Mouse (Mus musculus) embryonic facial prominence, embryonic 10.5 days (tissue): Measurements from ENCODE around the gene Samd8. TPM values are rescaled to one million over a fixed set of nuclear protein-coding genes. Genes with fewer than 3 reads are reported as not detected.

ENCODE experiments used
- DNase-seq: peaks from one replicate; pipeline ENCODE4 v3.0.0-alpha.2; 2017; ENCODE audit warnings: low spot score
- H3K27ac ChIP-seq: fragments of 300-500 bp; sonication (generic); replicated peaks from 2 replicates; pipeline ENCODE4 v1.5.1; 2016; ENCODE audit warnings: mild to moderate bottlenecking
- H3K27me3 ChIP-seq: fragments of 300-500 bp; sonication (generic); replicated peaks from 2 replicates; pipeline ENCODE4 v1.6.1; 2016; ENCODE audit warnings: low read depth, mild to moderate bottlenecking; ENCODE audit not compliant: poor library complexity, severe bottlenecking
- H3K36me3 ChIP-seq: fragments of 300-500 bp; sonication (generic); replicated peaks from 2 replicates; pipeline ENCODE4 v1.6.1; 2016; ENCODE audit warnings: mild to moderate bottlenecking, moderate library complexity
- H3K4me1 ChIP-seq: fragments of 300-500 bp; sonication (generic); 2 replicates; pipeline ENCODE4 v1.6.1; 2016
- H3K4me3 ChIP-seq: fragments of 300-500 bp; sonication (generic); 2 replicates; pipeline ENCODE4 v1.5.1; 2016; ENCODE audit warnings: mild to moderate bottlenecking, moderate library complexity
- H3K9me3 ChIP-seq: fragments of 300-500 bp; sonication (generic); 2 replicates; pipeline ENCODE4 v1.6.1; 2016; ENCODE audit warnings: mild to moderate bottlenecking
- WGBS: fragments of 180-500 bp; shearing (Covaris S2); methylation state at CpG from one replicate; pipeline ENCODE4 v1.1.7; 2016; 5-methylcytosine and 5-hydroxymethylcytosine counted together
- polyA plus RNA-seq: library from polyadenylated mRNA; unstranded; fragments of >200 nt; fragmentation: Nextera tagmentation; extraction: Ambion mirVana; gene quantifications from 2 replicates; pipeline ENCODE4 v1.2.1, GENCODE M21; 2016

Samd8 gene
- polyA plus RNA-seq, 1 experiment from 2014 or later: 10.4 TPM

DNA sequence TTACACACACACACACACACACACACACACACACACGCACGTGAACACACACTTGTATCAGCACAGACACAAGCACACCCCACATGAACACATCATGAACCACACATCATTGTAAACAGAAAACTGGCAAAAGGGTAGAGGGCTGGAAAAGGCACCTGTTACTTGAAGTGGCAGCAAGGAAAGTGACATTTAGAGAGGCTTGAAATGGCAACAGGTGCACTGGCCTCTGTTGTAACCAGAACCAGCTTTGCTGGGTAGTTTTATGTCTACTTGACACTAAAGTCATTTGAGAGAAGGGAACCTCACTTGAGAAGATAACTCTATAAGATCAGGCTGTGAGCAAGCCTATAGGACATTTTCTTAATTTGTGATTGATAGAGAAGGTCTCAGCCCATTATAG is 59.1 kb downstream of the Samd8 start:
- H3K36me3 ChIP-seq: no peaks in the 10 kb centered on the region
- no peaks in the 10 kb centered on the region for H3K9me3 ChIP-seq
- no peak overlapping the region for H3K27ac ChIP-seq
- no peak overlapping the region for H3K4me3 ChIP-seq
- H3K27me3 ChIP-seq: no peaks in the 10 kb centered on the region
- peaks cover 4% of the 10 kb centered on the region; the same call in 1 of the 2 replicates for H3K4me1 ChIP-seq
- WGBS: 93% methylated on average over 2 of the region's 2 CpGs
- no peak for DNase-seq

- H3K9me3 ChIP-seq: no peaks in the 10 kb centered on the region
- H3K4me3 ChIP-seq: no peak overlapping the region
- H3K4me1 ChIP-seq: peaks cover 5% of the 10 kb centered on the region; the same call in 1 of the 2 replicates
- 89% methylated on average over 4 of the region's 4 CpGs for WGBS
- no peak overlapping the region for H3K27ac ChIP-seq
- no peaks in the 10 kb centered on the region for H3K27me3 ChIP-seq
- DNase-seq: no peak
- no peaks in the 10 kb centered on the region for H3K36me3 ChIP-seq
These were observed 61.0 kb downstream of the Samd8 start for GRCm38 (mm10) chr14:21811301-21811700.

GRCm38 (mm10) chr14:21811744-21812393 is 61.5 kb downstream of the Samd8 start:
- no peaks in the 10 kb centered on the region for H3K9me3 ChIP-seq
- no peak for DNase-seq
- no peaks in the 10 kb centered on the region for H3K27me3 ChIP-seq
- peaks cover 7% of the 10 kb centered on the region; the same call in 1 of the 2 replicates for H3K4me1 ChIP-seq
- no peak overlapping the region for H3K4me3 ChIP-seq
- 86% methylated on average over 10 of the region's 10 CpGs for WGBS
- H3K36me3 ChIP-seq: no peaks in the 10 kb centered on the region
- no peak overlapping the region for H3K27ac ChIP-seq

- Histone ChIP-seq H3K9me3 (no peaks in the 10 kb centered on the region), H3K27me3 (no peaks in the 10 kb centered on the region), H3K4me3 (no peak overlapping the region), H3K27ac (no peak overlapping the region), H3K36me3 (no peaks in the 10 kb centered on the region), H3K4me1 (peaks cover 7% of the 10 kb centered on the region; the same call in 1 of the 2 replicates)
- peak; percentile 73 for DNase-seq
- WGBS: 24% methylated on average over 14 of the region's 14 CpGs
These were observed 62.3 kb downstream of the Samd8 start for GRCm38 (mm10) chr14:21812590-21813162.

DNA sequence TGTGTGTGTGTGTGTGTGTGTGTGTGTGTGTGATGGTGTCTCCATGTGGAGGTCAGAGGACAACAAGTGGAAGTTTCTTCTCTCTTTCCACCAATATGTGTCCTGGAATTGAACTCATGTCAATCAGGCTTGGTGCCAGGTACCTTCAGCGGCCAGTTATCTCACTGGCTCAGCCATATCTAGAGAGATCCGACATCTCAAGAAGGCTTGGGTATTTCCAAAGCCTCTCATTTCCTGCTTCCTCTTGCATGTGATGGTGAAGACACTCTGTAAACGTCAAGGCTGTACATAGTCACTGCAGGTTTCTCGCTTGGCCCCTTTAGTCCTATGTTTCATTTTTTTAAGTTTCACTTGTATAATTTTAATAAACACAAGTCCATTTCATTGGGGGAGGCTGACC is 62.9 kb downstream of the Samd8 start:
- no peak for DNase-seq
- H3K9me3 ChIP-seq: no peaks in the 10 kb centered on the region
- H3K36me3 ChIP-seq: no peaks in the 10 kb centered on the region
- no peaks in the 10 kb centered on the region for H3K27me3 ChIP-seq
- no peak overlapping the region for H3K27ac ChIP-seq
- peaks cover 7% of the 10 kb centered on the region; the same call in 1 of the 2 replicates for H3K4me1 ChIP-seq
- H3K4me3 ChIP-seq: no peak overlapping the region
- WGBS: 82% methylated on average over 4 of the region's 4 CpGs

DNA sequence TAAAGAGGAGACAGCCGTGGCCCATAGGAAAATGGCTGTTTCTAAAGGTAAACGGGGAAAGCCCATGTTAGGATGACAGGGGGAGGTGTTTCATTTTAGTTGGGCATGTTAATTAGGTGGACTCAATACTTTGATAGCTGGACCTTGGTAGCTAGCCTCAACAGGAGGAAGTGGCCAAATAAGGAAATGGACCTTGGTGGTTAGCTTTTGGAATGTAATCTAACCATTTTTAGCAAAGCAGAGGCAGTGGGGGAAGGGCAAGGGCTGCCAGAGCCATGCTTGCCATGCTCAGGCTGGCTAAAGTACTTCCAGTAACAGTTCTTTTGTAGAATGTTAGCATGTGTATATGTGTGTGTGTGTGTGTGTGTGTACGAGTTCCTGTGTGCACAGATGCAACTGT is 63.5 kb downstream of the Samd8 start:
- no peak for DNase-seq
- Histone ChIP-seq H3K36me3 (no peaks in the 10 kb centered on the region), H3K4me3 (no peak overlapping the region), H3K27me3 (no peaks in the 10 kb centered on the region), H3K9me3 (no peaks in the 10 kb centered on the region), H3K4me1 (peaks cover 7% of the 10 kb centered on the region; the same call in 1 of the 2 replicates), H3K27ac (no peak overlapping the region)
- 88% methylated on average over 3 of the region's 3 CpGs for WGBS

DNA sequence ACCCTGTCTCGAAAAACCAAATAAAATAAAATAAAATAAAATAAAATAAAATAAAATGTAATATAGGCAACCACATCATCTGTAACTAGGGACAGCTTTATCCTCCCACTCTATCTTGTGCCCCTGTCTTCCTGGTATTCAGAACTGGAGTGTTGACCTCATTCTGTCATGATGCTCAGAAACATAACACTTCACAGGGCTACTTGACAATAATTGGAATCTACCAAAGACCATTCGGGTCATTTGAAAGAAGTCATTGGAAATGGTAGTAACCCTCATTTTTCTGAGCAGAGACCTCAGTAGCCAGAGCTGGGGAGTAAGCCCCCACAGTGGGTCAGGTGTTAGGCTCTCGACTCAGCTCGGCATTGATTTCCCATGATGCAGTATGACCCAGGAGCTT is 64.3 kb downstream of the Samd8 start:
- no peaks in the 10 kb centered on the region for H3K27me3 ChIP-seq
- H3K27ac ChIP-seq: no peak overlapping the region
- no peaks in the 10 kb centered on the region for H3K9me3 ChIP-seq
- no peaks in the 10 kb centered on the region for H3K36me3 ChIP-seq
- peaks cover 7% of the 10 kb centered on the region; the same call in 1 of the 2 replicates for H3K4me1 ChIP-seq
- DNase-seq: no peak
- H3K4me3 ChIP-seq: no peak overlapping the region
- WGBS: 95% methylated on average over 4 of the region's 4 CpGs

- Histone ChIP-seq H3K9me3 (no peaks in the 10 kb centered on the region), H3K4me3 (no peak overlapping the region), H3K27ac (no peak overlapping the region), H3K4me1 (peaks cover 7% of the 10 kb centered on the region; the same call in 1 of the 2 replicates), H3K36me3 (no peaks in the 10 kb centered on the region), H3K27me3 (no peaks in the 10 kb centered on the region)
- DNase-seq: no peak
- 66% methylated on average over 3 of the region's 3 CpGs for WGBS
These were observed 65.9 kb downstream of the Samd8 start for GRCm38 (mm10) chr14:21816255-21816654.

GRCm38 (mm10) chr14:21817453-21817852 is 67.1 kb downstream of the Samd8 start:
- Histone ChIP-seq H3K9me3 (no peaks in the 10 kb centered on the region), H3K27ac (no peak overlapping the region), H3K27me3 (no peaks in the 10 kb centered on the region), H3K4me1 (peaks cover 7% of the 10 kb centered on the region; the same call in 1 of the 2 replicates), H3K4me3 (no peak overlapping the region), H3K36me3 (no peaks in the 10 kb centered on the region)
- no peak for DNase-seq
- 35% methylated on average over 4 of the region's 4 CpGs for WGBS

DNA sequence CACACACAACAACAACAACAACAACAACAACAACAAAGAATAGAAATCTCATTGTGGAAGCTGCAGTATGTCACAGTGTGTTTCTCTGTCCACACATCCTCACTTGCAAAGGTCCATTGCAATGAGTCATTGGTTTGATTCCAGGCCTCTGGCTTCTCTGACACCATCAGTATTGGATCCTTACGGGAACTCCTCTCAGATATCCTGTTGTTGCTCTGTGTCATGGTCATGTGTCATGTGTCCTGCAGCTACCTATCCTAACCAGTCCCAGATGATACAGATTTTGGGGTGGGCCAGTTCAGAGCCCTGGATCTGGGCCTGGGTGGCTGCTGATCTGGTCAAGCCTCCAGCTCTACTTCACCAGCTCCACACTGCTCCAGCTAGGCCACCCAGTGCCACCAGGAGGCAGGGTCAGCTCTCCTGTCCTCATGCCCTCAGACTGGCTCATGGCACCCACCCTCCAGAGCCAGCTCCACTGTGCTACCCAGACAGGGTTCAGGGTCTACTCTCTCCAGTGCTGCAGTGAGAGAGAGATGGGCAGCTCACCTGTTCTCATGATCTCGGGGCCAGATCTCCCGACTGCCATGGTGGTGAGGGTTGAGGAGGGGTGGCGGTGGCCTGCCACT is 70.7 kb downstream of the Samd8 start:
- Histone ChIP-seq H3K4me1 (peaks cover 9% of the 10 kb centered on the region; the same call in 1 of the 2 replicates), H3K36me3 (no peaks in the 10 kb centered on the region), H3K27ac (no peak overlapping the region), H3K27me3 (no peaks in the 10 kb centered on the region), H3K4me3 (no peak overlapping the region), H3K9me3 (no peaks in the 10 kb centered on the region)
- no peak for DNase-seq
- WGBS: 86% methylated on average over 4 of the region's 4 CpGs

GRCm38 (mm10) chr14:21822307-21822706 is 72.0 kb downstream of the Samd8 start:
- Histone ChIP-seq H3K4me3 (no peak overlapping the region), H3K27ac (no peak overlapping the region), H3K4me1 (peaks cover 6% of the 10 kb centered on the region; the same call in 1 of the 2 replicates), H3K27me3 (no peaks in the 10 kb centered on the region), H3K36me3 (no peaks in the 10 kb centered on the region), H3K9me3 (no peaks in the 10 kb centered on the region)
- WGBS: 76% methylated on average over 7 of the region's 7 CpGs
- DNase-seq: no peak

DNA sequence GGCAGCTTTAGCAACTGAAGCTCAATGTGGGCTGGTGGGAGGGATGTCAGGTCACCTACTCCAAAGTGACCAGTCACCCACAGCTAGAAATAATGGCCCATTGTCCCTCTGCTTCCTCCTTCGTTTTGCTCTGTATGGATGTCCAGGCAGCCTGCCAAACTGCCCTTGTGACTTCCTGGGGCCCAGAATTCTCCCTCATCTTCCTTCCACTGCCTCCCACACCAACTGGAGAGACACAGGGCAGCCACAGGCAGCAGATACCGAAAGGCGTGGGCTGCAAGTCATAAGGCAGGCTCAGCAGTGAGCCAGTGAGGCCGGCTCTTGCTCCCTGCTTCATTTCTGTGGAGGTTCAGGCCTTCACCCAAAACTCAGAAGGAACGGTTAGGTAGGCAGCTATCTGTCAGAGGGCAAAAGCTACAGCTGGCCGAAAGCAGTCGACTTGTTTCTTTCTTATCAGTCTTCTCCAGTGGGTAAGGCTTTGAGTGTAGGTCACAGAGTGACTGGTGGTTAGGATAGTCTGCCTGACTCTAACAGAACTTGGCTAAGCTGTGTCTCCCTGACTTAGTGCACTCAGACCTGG is 72.6 kb downstream of the Samd8 start:
- H3K27me3 ChIP-seq: no peaks in the 10 kb centered on the region
- no peak for DNase-seq
- 64% methylated on average over 7 of the region's 7 CpGs for WGBS
- peaks cover 6% of the 10 kb centered on the region; the same call in 1 of the 2 replicates for H3K4me1 ChIP-seq
- no peak overlapping the region for H3K4me3 ChIP-seq
- H3K36me3 ChIP-seq: no peaks in the 10 kb centered on the region
- H3K27ac ChIP-seq: peak overlapping the region; percentile 67; the same call in 1 of the 2 replicates
- no peaks in the 10 kb centered on the region for H3K9me3 ChIP-seq
